ENCODE assay signal across 8 mouse cellular contexts in genomic region chr9:42263709-42264111, GRCm38 (mm10). TPM values are rescaled to one million over a fixed set of nuclear protein-coding genes. Genes with fewer than 3 reads are reported as not detected.
DNase-seq lines count a peak whose midpoint lies in the region; ATAC-seq and TF ChIP-seq lines count a peak whose summit lies in the region.

No protein-coding gene starts in this region.

- H3K4me2 ChIP-seq in forebrain, embryonic 15.5 days (replicated peaks): peak overlapping the region; percentile 55
- H3K4me2 ChIP-seq in midbrain, embryonic 15.5 days: peak overlapping the region; percentile 65

- no peak overlapping the region for H3K27ac ChIP-seq in spleen, adult 2 months (ENCODE audit: insufficient read depth, low read length)
- H3K27ac ChIP-seq in forebrain, embryonic 15.5 days (replicated peaks): peak overlapping the region; percentile 91
- H3K27ac ChIP-seq in midbrain, embryonic 15.5 days: peak overlapping the region; percentile 90

- H3K9ac ChIP-seq in forebrain, embryonic 15.5 days (replicated peaks): peak overlapping the region; percentile 71
- peak overlapping the region; percentile 77 for H3K9ac ChIP-seq in midbrain, embryonic 15.5 days

- H3K4me1 ChIP-seq in spleen, adult 2 months (ENCODE audit: control insufficient read depth, insufficient read depth, insufficient read length): peaks cover 4% of the 10 kb centered on the region; the same call in 1 of the 2 replicates
- H3K4me1 ChIP-seq in forebrain, embryonic 15.5 days: peaks cover 33% of the 10 kb centered on the region
- H3K4me1 ChIP-seq in midbrain, embryonic 15.5 days: peaks cover 36% of the 10 kb centered on the region

- TF ChIP-seq POLR2A in spleen, adult 2 months (IDR thresholded peaks at IDR 0.05; ENCODE audit: low read depth, low read length): no peak

- peak; percentile 42; the same call in 1 of the 2 replicates for ATAC-seq in forebrain, embryonic 15.5 days (replicated peaks)
- ATAC-seq in midbrain, embryonic 15.5 days (replicated peaks): peak; percentile 74

- no peaks in the 10 kb centered on the region for H3K9me3 ChIP-seq in forebrain, embryonic 15.5 days
- H3K9me3 ChIP-seq in midbrain, embryonic 15.5 days: no peaks in the 10 kb centered on the region

- peak; percentile 7 for DNase-seq in gastrocnemius, adult 18-20 months (ENCODE audit: low spot score)
- DNase-seq in gastrocnemius, postnatal 4 days (ENCODE audit: low spot score in 2 of 2): no peak
- DNase-seq in spleen, adult 2 months (ENCODE audit: low read depth in 1 of 2, low spot score in 2 of 2): peak in 1 of 2 experiments; percentile 6
- DNase-seq in spleen, adult 18-20 months: no peak
- DNase-seq in layer of hippocampus, postnatal 25 days (ENCODE audit: extremely low spot score in 1 of 2, low spot score in 1 of 2): peak; percentile 17 to 26
- DNase-seq in ovary, postnatal 36 days (ENCODE audit: low spot score): no peak

- TF ChIP-seq CTCF in spleen, adult 2 months (IDR thresholded peaks at IDR 0.05; ENCODE audit: extremely low read depth, insufficient read depth, insufficient read length, insufficient replicate concordance): no peak

- under 1% methylated on average over 18 of the region's 18 CpGs for WGBS in spleen, adult 2 months
- 0% methylated on average over 18 of the region's 18 CpGs for WGBS in forebrain, embryonic 15.5 days
- WGBS in midbrain, embryonic 15.5 days: under 1% methylated on average over 18 of the region's 18 CpGs

- H3K4me3 ChIP-seq in spleen, adult 2 months (ENCODE audit: extremely low read depth, insufficient read depth, insufficient read length): peak overlapping the region; percentile 73
- peak overlapping the region; percentile 77 for H3K4me3 ChIP-seq in forebrain, embryonic 15.5 days
- H3K4me3 ChIP-seq in midbrain, embryonic 15.5 days: peak overlapping the region; percentile 77

- peaks cover 5% of the 10 kb centered on the region for H3K36me3 ChIP-seq in spleen, adult 2 months (ENCODE audit: control insufficient read depth, insufficient read depth, low read length)
- H3K36me3 ChIP-seq in forebrain, embryonic 15.5 days: peaks cover 16% of the 10 kb centered on the region
- peaks cover 5% of the 10 kb centered on the region; the same call in 1 of the 2 replicates for H3K36me3 ChIP-seq in midbrain, embryonic 15.5 days (replicated peaks)

- H3K27me3 ChIP-seq in spleen, adult 2 months (ENCODE audit: control insufficient read depth, insufficient read depth, low read length): no peaks in the 10 kb centered on the region
- no peaks in the 10 kb centered on the region for H3K27me3 ChIP-seq in forebrain, embryonic 15.5 days
- no peaks in the 10 kb centered on the region for H3K27me3 ChIP-seq in midbrain, embryonic 15.5 days (replicated peaks)

RNA-seq across cellular contexts. Expression of gene Sc5d, which starts 0.3 kb away (rescaled TPM):
- total RNA-seq in gastrocnemius, adult 18-20 months (2021): 10 to 100 TPM; 20.1 to 22.8 TPM
- 10 to 100 TPM; 16.7 to 19.3 TPM for total RNA-seq in gastrocnemius, postnatal 4 days (2021)
- 15.1 and 16.9 TPM in 2 replicates for polyA plus RNA-seq in spleen, adult 2 months (2012; rRNA removed)
- polyA plus RNA-seq in forebrain, embryonic 15.5 days (2015; fragmentation: Nextera tagmentation; extraction: Ambion mirVana): 68.1 and 69.8 TPM in 2 replicates
- 10 to 100 TPM; 54.5 to 65.4 TPM for total RNA-seq in layer of hippocampus, postnatal 25 days (2021)
- polyA plus RNA-seq in midbrain, embryonic 15.5 days (2015; fragmentation: Nextera tagmentation; extraction: Ambion mirVana): 73.1 and 74.4 TPM in 2 replicates

Comparison
In these comparisons a context has a peak if more than half of its experiments do, and no peak if none do; other contexts are left out.
1. DNase-seq: peak in gastrocnemius, adult 18-20 months (single experiment) and layer of hippocampus, postnatal 25 days (2 of 2); none in gastrocnemius, postnatal 4 days (0 of 2), spleen, adult 18-20 months (0 of 2) and ovary, postnatal 36 days (single experiment).
2. Peak in every context shown above with its lines, with median percentiles within 50 percentile points of each other: H3K4me3 ChIP-seq.